ENCODE assay signal across 8 mouse cellular contexts in genomic region chr6:53067446-53067988, GRCm38 (mm10). TPM values are rescaled to one million over a fixed set of nuclear protein-coding genes. Genes with fewer than 3 reads are reported as not detected.
A peak's percentile ranks its signal among the peaks of the same experiment; 100 is the strongest.
DNase-seq lines count a peak whose midpoint lies in the region; ATAC-seq lines count a peak whose summit lies in the region.

No protein-coding gene starts in this region.

- WGBS in heart, embryonic 15.5 days: 6% methylated on average over 31 of the region's 41 CpGs
- 8% methylated on average over 24 of the region's 41 CpGs for WGBS in stomach, embryonic 15.5 days

- H3K36me3 ChIP-seq in heart, embryonic 15.5 days: no peaks in the 10 kb centered on the region
- no peaks in the 10 kb centered on the region for H3K36me3 ChIP-seq in megakaryocyte, embryonic 14.5 days (replicated peaks; ENCODE audit: low read length)
- H3K36me3 ChIP-seq in stomach, embryonic 15.5 days: no peaks in the 10 kb centered on the region

- ATAC-seq in heart, embryonic 15.5 days (replicated peaks; ENCODE audit: insufficient number of reproducible peaks, insufficient read depth, low FRiP score, low read depth): peak; percentile 43; the same call in 1 of the 2 replicates
- ATAC-seq in stomach, embryonic 15.5 days (ENCODE audit: insufficient read depth, low FRiP score, low read depth): 0 out of 2 replicates have a peak, but pooled peaks have one; percentile 13

- H3K27me3 ChIP-seq in heart, embryonic 15.5 days: no peaks in the 10 kb centered on the region
- H3K27me3 ChIP-seq in megakaryocyte, embryonic 14.5 days (replicated peaks): peaks cover 61% of the 10 kb centered on the region
- 0 out of 2 replicates have a peak, but pooled peaks cover 9% of the 10 kb centered on the region for H3K27me3 ChIP-seq in stomach, embryonic 15.5 days (replicated peaks)

- peak overlapping the region; percentile 84 for H3K9ac ChIP-seq in heart, embryonic 15.5 days
- H3K9ac ChIP-seq in stomach, embryonic 15.5 days: peak overlapping the region; percentile 41

- intact Hi-C loops in left cerebral cortex, postnatal 10 days (cut with DNase I): no loop called here

- DNase-seq in urinary bladder, postnatal 25 days (ENCODE audit: low spot score): peak; percentile 15
- DNase-seq in urinary bladder, postnatal 10 days (ENCODE audit: low spot score): no peak
- peak; percentile 32 to 51 for DNase-seq in cerebellum, postnatal 14 days
- peak; percentile 10 to 32 for DNase-seq in left cerebral cortex, postnatal 10 days (ENCODE audit: extremely low spot score in 1 of 2, low spot score in 2 of 2)
- DNase-seq in spleen, postnatal 14 days (ENCODE audit: low spot score in 2 of 2): no peak

- peak overlapping the region; percentile 90 for H3K4me3 ChIP-seq in heart, embryonic 15.5 days
- H3K4me3 ChIP-seq in megakaryocyte, embryonic 14.5 days (replicated peaks): peak overlapping the region; percentile 92
- peak overlapping the region; percentile 73 for H3K4me3 ChIP-seq in stomach, embryonic 15.5 days (replicated peaks)

- H3K4me2 ChIP-seq in heart, embryonic 15.5 days: peak overlapping the region; percentile 92
- peak overlapping the region; percentile 92 for H3K4me2 ChIP-seq in stomach, embryonic 15.5 days

- peak overlapping the region; percentile 15; the same call in 1 of the 2 replicates for H3K27ac ChIP-seq in heart, embryonic 15.5 days
- H3K27ac ChIP-seq in stomach, embryonic 15.5 days: no peak overlapping the region

- peaks cover 17% of the 10 kb centered on the region for H3K4me1 ChIP-seq in heart, embryonic 15.5 days (replicated peaks)
- H3K4me1 ChIP-seq in megakaryocyte, embryonic 14.5 days: peaks cover 14% of the 10 kb centered on the region
- peaks cover 4% of the 10 kb centered on the region; the same call in 1 of the 2 replicates for H3K4me1 ChIP-seq in stomach, embryonic 15.5 days

- H3K9me3 ChIP-seq in heart, embryonic 15.5 days (replicated peaks): no peaks in the 10 kb centered on the region
- H3K9me3 ChIP-seq in megakaryocyte, embryonic 14.5 days: 0 out of 2 replicates have a peak, but pooled peaks cover 2% of the 10 kb centered on the region
- no peaks in the 10 kb centered on the region for H3K9me3 ChIP-seq in stomach, embryonic 15.5 days

RNA-seq across cellular contexts. Expression of gene Jazf1, which starts 0.9 kb away (rescaled TPM):
- polyA plus RNA-seq in heart, embryonic 15.5 days (2015; fragmentation: Nextera tagmentation; extraction: Ambion mirVana): 12.7 and 13.9 TPM in 2 replicates
- 10 to 100 TPM; 74.2 to 86.2 TPM for total RNA-seq in left cerebral cortex, postnatal 10 days (2021)
- polyA plus RNA-seq in megakaryocyte, embryonic 14.5 days (2012; ENCODE audit: insufficient read depth, low replicate concordance): not detected in 2 replicates
- 7.0 and 8.3 TPM in 2 replicates for polyA plus RNA-seq in stomach, embryonic 15.5 days (2015; fragmentation: Nextera tagmentation; extraction: Ambion mirVana)

Comparison
In these comparisons a context has a peak if more than half of its experiments do, and no peak if none do; other contexts are left out.
1. DNase-seq: peak in urinary bladder, postnatal 25 days (single experiment), cerebellum, postnatal 14 days (2 of 2) and left cerebral cortex, postnatal 10 days (2 of 2); none in urinary bladder, postnatal 10 days (single experiment) and spleen, postnatal 14 days (0 of 2).
2. Peak in every context shown above with its lines, with median percentiles within 50 percentile points of each other: H3K4me3 ChIP-seq.